Mouse (Mus musculus) heart, postnatal 4 days (tissue): ENCODE measurements around the gene Myo1a. TPM values are rescaled to one million over a fixed set of nuclear protein-coding genes. Genes with fewer than 3 reads are reported as not detected.
"Not testable (repeated sequence)": the region's sequence is repeated elsewhere in the genome, so short reads cannot be mapped to it uniquely, and the experiment has no call there.

ENCODE experiments used
- DNase-seq: peaks from one replicate; pipeline ENCODE4 v3.0.0; 2021
- total RNA-seq, 2 experiments: library from RNA; stranded (reverse); gene quantifications; 2 replicates each; pipeline ENCODE4 v1.2.3; 2021

The Myo1a gene
- under 1 TPM; 0.10 to 0.36 TPM for total RNA-seq

DNA sequence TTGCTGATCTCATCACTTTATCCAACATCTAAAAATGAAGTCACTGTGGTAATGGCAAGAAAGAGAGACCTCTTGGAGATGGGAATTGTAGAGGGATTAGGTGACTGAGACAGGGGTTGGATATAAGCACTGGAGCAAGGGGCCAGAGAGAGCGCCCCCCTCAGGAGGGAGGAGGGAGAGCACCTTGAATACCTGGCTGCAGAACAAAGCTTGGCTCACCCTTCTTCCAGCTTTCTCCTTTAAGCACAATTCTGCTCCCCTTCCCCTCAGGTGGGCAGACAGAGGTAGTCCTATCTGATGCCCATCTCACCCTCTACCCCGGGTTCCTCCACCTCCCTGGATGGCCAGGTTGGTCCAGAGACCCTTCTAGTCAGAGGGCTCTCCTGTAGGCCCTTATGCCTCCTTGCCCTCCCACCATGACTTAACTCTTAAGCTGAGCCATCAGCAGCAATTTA lies at the start of gene Myo1a:
Gene Myo1a (plus strand): TSS at position 405 of the 455 bp plus-strand sequence.
- no peak for DNase-seq

DNA sequence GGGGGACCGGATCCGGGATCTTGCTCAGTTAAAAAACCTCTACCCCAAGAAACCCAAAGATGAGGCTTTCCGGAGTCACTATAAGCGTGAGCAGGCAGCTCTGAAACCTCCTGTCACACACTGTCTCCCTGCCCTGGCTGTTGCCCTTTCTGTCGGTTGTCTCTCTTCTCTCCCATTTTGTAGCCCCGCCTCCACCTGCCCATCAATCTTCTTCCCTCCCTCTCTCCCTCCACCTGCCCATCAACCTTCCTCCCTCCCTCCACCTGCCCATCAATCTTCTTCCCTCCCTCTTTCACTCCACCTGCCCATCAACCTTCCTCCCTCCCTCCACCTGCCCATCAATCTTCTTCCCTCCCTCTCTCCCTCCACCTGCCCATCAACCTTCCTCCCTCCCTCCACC lies 47.4 kb upstream of the Myo1a start:
- DNase-seq = not testable (repeated sequence)

DNA sequence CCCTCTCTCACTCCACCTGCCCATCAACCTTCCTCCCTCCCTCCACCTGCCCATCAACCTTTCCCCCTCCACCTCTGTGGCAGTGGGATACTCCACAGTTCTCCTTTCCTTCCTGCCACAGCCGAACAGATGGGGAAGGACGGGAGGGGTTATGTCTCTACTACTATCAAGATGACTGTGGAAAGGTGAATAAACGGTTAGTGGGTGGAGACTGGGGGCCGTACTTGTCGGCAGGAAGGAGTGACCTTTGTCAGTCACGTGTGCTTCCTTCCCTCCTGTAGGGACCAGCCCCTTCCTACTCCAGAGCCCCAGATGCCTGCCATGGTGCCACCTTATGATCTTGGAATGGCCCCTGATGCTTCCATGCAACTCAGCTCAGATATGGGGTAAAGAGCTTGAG lies 46.9 kb upstream of the Myo1a start:
- no peak for DNase-seq

GRCm38 (mm10) chr10:127659551-127659950 lies 45.4 kb upstream of the Myo1a start:
- no peak for DNase-seq

DNA sequence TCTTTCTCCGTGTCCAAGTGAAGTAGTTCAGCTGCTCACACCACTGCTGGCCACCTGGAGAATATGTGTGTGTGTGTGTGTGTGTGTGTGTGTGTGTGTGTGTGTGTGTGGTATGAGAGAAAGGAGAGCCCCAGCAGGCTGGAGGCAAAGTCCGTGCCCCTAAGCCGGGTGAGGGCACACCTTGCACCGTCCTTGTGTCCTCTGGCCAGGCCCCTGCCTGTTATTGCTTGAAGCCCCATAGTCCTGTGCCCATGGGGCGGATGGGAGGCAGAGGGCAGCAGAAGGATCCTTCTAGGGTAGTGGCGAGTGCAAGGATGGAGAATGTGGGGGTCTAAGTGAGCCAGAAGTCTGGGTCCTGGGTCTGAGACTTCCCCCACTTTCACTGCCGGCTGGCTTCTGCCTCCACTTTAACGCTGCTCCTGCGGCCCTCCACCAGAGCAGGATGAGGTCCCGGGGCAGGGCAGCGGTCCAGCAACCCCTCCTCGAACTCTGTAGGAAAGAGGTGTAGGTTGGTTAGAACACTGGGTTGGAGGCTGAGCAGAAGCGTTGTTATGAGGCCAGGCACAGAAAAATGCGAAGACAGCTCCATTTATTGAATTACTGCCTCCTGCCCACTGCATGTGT lies 43.6 kb upstream of the Myo1a start:
- peak; percentile 52 for DNase-seq

DNA sequence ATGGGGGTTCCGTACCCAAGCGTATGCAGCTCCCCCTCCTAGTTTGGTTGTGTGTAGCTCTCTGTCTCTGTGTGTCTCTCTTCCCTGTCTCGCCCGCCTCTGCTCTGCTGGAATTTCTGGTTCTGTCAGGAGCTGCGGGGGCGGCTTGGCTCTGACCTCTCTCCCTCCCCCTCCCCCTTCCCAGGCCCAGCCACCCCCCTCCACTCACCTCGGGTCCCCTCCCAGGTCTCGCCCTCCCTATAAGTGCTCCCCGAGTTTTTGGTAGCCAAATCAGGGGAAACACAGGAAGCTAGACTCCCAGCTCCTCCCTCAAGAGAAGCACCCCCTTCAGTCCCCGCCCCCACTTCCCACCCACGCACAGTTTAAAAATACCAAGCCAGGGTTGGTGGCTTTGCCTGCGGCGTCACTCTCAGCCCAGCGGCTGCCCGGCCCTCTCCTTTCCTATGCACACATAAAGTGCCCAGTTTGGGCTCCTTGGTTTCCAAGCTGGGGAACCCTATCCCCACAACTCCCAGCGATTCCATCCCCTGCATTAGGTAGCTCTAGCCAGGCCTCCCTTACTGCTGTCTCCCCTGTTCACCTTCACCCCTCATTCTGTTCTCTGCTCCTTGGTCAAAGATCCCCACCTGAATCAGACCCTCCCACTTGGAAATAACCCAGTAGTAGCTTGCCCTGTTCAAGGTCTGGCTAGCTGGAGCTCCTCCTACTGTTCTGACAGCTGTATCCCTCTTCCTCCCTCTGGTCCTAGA lies 42.9 kb upstream of the Myo1a start:
- peak; percentile 80 for DNase-seq

DNA sequence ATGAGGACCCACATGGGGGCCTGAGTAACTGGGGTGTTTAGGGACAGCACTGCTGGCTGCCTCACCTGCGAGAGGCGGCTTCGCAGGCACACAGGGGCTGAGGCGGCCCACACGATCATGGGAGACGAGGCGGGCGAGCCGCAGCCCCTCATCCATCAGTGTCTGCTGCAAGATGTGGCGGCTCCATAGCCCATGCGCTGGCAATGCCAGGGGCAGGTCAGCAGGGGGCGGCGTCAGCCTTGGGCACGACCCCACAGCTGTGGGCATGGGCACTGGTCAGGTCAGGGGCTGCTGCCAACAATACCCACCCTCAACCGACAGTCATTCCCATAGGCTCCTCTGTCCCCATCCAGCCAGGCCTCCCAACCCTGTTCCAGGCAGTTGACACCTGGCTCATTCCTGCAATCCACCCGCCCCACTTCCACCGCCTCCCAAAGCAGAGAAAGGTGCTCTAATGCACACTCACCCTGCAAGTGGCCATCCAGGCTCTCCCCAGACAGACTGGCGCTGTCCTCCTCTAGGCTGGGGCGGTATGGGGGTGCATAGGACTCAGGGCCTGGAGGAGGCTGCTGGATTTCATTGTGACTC lies 42.2 kb upstream of the Myo1a start:
- peak; percentile 55 for DNase-seq

DNA sequence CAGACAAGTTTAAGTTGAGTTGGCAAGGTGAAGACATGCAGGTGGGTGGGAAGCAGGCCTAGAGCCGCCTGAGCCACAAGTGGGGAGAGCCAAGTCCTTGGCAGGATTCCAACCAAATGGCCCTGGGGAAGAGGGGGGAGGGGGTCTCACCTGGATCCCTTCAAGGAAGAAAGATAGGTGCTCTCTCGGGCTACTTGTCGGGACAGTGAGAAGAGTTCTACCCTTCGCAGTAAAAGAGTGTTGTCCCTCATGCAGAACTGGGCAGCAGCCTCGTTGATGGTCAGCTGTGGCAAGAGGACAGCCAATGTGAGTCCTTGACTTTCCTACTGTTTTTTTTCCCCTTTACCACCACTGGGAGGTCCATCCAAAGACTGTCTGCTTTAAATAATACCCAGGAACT lies 41.4 kb upstream of the Myo1a start:
- no peak for DNase-seq

DNA sequence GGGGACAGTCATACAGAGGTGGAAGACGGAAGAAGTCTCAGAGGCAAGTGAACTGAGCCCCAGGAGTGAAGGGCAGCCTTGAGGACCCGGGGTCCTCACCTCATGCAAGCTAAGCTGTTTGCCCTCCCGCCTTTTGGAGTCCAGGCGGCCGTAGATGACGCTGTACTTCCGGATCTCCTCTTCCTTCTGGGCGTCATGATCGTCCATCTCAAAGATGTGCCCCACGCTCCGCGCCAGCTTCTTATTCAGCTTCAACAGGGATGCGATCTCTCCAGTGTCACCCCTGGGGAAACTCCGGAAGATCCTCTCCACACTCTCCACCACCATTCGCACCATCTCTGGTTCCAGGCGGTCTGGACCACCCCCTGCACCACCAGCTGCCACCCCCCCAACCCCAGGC lies 40.8 kb upstream of the Myo1a start:
- DNase-seq = no peak

- no peak for DNase-seq
Measured at GRCm38 (mm10) chr10:127664891-127665290, 40.1 kb upstream of the Myo1a start.

DNA sequence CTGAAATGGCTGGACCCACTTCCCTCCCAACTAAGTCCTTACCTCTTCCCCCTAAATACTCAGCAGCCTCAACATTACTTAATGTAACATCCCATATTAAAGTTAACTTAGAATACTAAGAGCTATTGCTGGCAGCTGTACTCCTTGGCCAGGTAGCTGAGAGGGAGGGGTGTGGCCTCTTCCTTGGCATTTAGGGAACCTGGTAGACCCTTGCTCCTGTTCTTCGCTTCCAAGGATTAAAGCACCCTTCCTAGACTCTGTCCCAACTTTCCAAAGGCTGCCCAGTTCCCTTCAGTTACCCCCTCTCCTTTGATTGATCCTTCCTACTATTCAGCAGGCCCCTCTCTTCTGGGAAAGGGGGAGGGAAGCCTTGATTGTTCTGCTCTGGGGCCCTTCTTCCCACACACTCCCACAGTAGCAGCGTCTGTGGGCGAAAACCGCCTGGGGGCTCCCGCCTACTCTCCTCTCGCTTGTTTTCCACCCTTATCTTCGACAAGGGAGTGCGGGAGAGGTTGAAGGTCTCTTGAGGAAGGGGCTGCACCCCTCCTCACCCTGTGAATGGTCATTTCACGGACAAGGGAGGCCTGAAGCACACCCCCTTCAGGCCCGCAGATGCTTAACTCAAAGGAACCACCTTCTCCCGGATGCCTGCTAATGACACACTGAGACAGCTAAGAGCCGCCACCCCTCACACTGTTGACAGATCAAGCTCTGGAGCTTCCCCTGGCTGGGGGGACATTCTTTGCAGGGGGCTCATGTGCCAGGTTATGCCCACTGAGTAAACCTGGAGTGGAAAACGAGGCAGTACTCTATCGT lies 39.4 kb upstream of the Myo1a start:
- DNase-seq = no peak

GRCm38 (mm10) chr10:127666501-127667268 lies 38.3 kb upstream of the Myo1a start, which contains the start of gene Nemp1:
TSS of gene Nemp1 (plus strand) at chr10:127666901.
- peak; percentile 88 for DNase-seq

- DNase-seq = peak; percentile 91
Measured at GRCm38 (mm10) chr10:127667269-127668092, 37.5 kb upstream of the Myo1a start.

- DNase-seq = peak; percentile 88
Measured at GRCm38 (mm10) chr10:127668093-127669050, 36.6 kb upstream of the Myo1a start, which contains the start of gene Nab2. TSS of gene Nab2 (minus strand) at chr10:127668568.

- peak; percentile 59 for DNase-seq
Measured at GRCm38 (mm10) chr10:127669170-127669569, 35.8 kb upstream of the Myo1a start.

- DNase-seq = no peak
Measured at GRCm38 (mm10) chr10:127670185-127670584, 34.8 kb upstream of the Myo1a start.

DNA sequence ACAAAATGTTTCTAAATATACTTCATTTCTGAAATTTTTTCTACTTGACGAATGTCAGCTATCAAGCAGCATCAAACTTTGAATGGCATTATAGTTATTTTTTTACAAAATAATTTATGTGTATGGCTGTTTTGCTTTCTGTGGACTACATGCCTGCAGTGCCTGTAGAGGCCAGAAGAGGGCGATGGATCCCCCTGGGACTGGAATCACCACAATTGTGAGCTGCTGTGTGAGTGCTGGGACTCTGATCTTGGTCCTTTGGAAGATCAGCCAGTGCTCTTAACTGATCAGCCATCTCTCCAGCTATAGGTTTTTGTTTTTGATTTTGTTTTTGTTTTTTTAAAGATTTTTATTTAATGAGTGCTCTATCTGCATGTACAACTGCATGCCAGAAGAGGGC lies 33.7 kb upstream of the Myo1a start:
- DNase-seq = peak; percentile 55

GRCm38 (mm10) chr10:127674046-127674655 lies 30.8 kb upstream of the Myo1a start:
- no peak for DNase-seq
